Mouse (Mus musculus) kidney, adult 2 months (tissue): ENCODE measurements around the gene Creb5.

Source experiments
- CTCF ChIP-seq: fragments of 200-500 bp; conservative IDR thresholded peaks from 2 replicates; pipeline ENCODE4 v1.5.1; 2011; ENCODE audit warnings: low read depth, mild to moderate bottlenecking, control low read depth, low read length, moderate library complexity, mixed read lengths; ENCODE audit not compliant: insufficient read depth, insufficient read length
- POLR2A ChIP-seq: fragments of 200-500 bp; IDR thresholded peaks from one replicate; pipeline ENCODE4 v1.6.1; 2011; ENCODE audit warnings: low read depth, low read length, control low read depth

GRCm38 (mm10) chr6:53619676-53620075 is 332.6 kb downstream of the Creb5 start:
- no peak for TF ChIP-seq CTCF
- TF ChIP-seq POLR2A = no peak
